Mouse (Mus musculus) lung, embryonic 16.5 days (tissue): ENCODE results near the gene Smox. TPM values are rescaled to one million over a fixed set of nuclear protein-coding genes. Genes with fewer than 3 reads are reported as not detected.

ENCODE experiments used
- ATAC-seq: fragments of 200-750 bp; cut with Nextera tagmentation; 2 replicates; pipeline ENCODE4 v1.8.0; 2017; ENCODE audit warnings: low read depth, mild to moderate bottlenecking, moderate library complexity
- H3K27ac ChIP-seq: fragments of 300-500 bp; sonication (generic); 2 replicates; pipeline ENCODE4 v1.5.1; 2014; ENCODE audit warnings: mild to moderate bottlenecking, control low read depth, low read length
- H3K27me3 ChIP-seq: fragments of 300-500 bp; sonication (generic); 2 replicates; pipeline ENCODE4 v1.6.1; 2014; ENCODE audit warnings: low read depth, low read length, mixed read lengths; ENCODE audit not compliant: control insufficient read depth, insufficient read depth
- H3K36me3 ChIP-seq: fragments of 300-500 bp; sonication (generic); 2 replicates; pipeline ENCODE4 v1.6.1; 2014; ENCODE audit warnings: low read length; ENCODE audit not compliant: control insufficient read depth, insufficient read depth
- H3K4me1 ChIP-seq: fragments of 300-500 bp; sonication (generic); replicated peaks from 2 replicates; pipeline ENCODE4 v1.6.1; 2014; ENCODE audit warnings: low read length, mixed read lengths; ENCODE audit not compliant: control insufficient read depth, insufficient read depth
- H3K4me2 ChIP-seq: fragments of 300-500 bp; sonication (generic); 2 replicates; pipeline ENCODE4 v1.6.1; 2014; ENCODE audit warnings: low read depth, low read length, control low read depth
- H3K4me3 ChIP-seq: fragments of 300-500 bp; sonication (generic); 2 replicates; pipeline ENCODE4 v1.5.1; 2014; ENCODE audit warnings: mild to moderate bottlenecking, low read length, control low read depth
- H3K9ac ChIP-seq: fragments of 300-500 bp; sonication (generic); 2 replicates; pipeline ENCODE4 v1.6.1; 2014; ENCODE audit warnings: low read length, control low read depth
- H3K9me3 ChIP-seq: fragments of 300-500 bp; sonication (generic); 2 replicates; pipeline ENCODE4 v1.6.1; 2016; ENCODE audit warnings: low read length; ENCODE audit not compliant: control insufficient read depth
- WGBS: fragments of 180-500 bp; shearing (Covaris S2); extraction: QIAGEN DNeasy Blood & Tissue Kit; methylation state at CpG from one replicate; pipeline ENCODE4 v1.1.7; 2014; 5-methylcytosine and 5-hydroxymethylcytosine counted together
- polyA plus RNA-seq: library from polyadenylated mRNA; unstranded; fragments of >200 nt; fragmentation: Nextera tagmentation; extraction: Ambion mirVana; gene quantifications from 2 replicates; pipeline ENCODE4 v1.2.1, GENCODE M21; 2015

Gene Smox
- polyA plus RNA-seq, 1 experiment from 2014 or later, result 32.9 TPM

GRCm38 (mm10) chr2:131501886-131502285 is 10.6 kb downstream of the Smox start:
- H3K27ac ChIP-seq, result no peak overlapping the region
- H3K9ac ChIP-seq, result no peak overlapping the region
- no peak overlapping the region for H3K4me3 ChIP-seq
- no peak overlapping the region for H3K4me2 ChIP-seq
- peaks cover 35% of the 10 kb centered on the region for H3K4me1 ChIP-seq
- no peaks in the 10 kb centered on the region for H3K9me3 ChIP-seq
- 37% methylated on average over 5 of the region's 5 CpGs for WGBS
- no peaks in the 10 kb centered on the region for H3K27me3 ChIP-seq
- 0 out of 2 replicates have a peak, but pooled peaks have one; percentile 9 for ATAC-seq
- no peaks in the 10 kb centered on the region for H3K36me3 ChIP-seq

GRCm38 (mm10) chr2:131502561-131502960 is 11.3 kb downstream of the Smox start:
- Histone ChIP-seq H3K27me3 (no peaks in the 10 kb centered on the region), H3K36me3 (no peaks in the 10 kb centered on the region), H3K9ac (no peak overlapping the region), H3K27ac (no peak overlapping the region), H3K4me2 (no peak overlapping the region), H3K4me1 (peaks cover 36% of the 10 kb centered on the region), H3K4me3 (no peak overlapping the region), H3K9me3 (no peaks in the 10 kb centered on the region)
- WGBS, result 54% methylated on average over 5 of the region's 5 CpGs
- no peak for ATAC-seq

- Histone ChIP-seq H3K4me2 (no peak overlapping the region), H3K36me3 (no peaks in the 10 kb centered on the region), H3K27ac (no peak overlapping the region), H3K27me3 (no peaks in the 10 kb centered on the region), H3K4me1 (peaks cover 43% of the 10 kb centered on the region), H3K9ac (no peak overlapping the region), H3K4me3 (no peak overlapping the region), H3K9me3 (no peaks in the 10 kb centered on the region)
- ATAC-seq, result no peak
Observed at GRCm38 (mm10) chr2:131505431-131505830, 14.1 kb downstream of the Smox start.

GRCm38 (mm10) chr2:131506358-131506757 is 15.1 kb downstream of the Smox start:
- 24% methylated on average over 3 of the region's 3 CpGs for WGBS
- H3K4me3 ChIP-seq, result no peak overlapping the region
- peaks cover 34% of the 10 kb centered on the region for H3K4me1 ChIP-seq
- H3K9ac ChIP-seq, result no peak overlapping the region
- H3K9me3 ChIP-seq, result no peaks in the 10 kb centered on the region
- no peak overlapping the region for H3K4me2 ChIP-seq
- H3K36me3 ChIP-seq, result no peaks in the 10 kb centered on the region
- no peaks in the 10 kb centered on the region for H3K27me3 ChIP-seq
- ATAC-seq, result peak; percentile 43; the same call in 1 of the 2 replicates
- H3K27ac ChIP-seq, result peak overlapping the region; percentile 55

- Histone ChIP-seq H3K4me2 (no peak overlapping the region), H3K4me3 (no peak overlapping the region), H3K36me3 (no peaks in the 10 kb centered on the region), H3K27me3 (no peaks in the 10 kb centered on the region), H3K9me3 (no peaks in the 10 kb centered on the region), H3K4me1 (peaks cover 28% of the 10 kb centered on the region), H3K9ac (no peak overlapping the region), H3K27ac (no peak overlapping the region)
- WGBS, result 30% methylated on average over 2 of the region's 2 CpGs
- no peak for ATAC-seq
Observed at GRCm38 (mm10) chr2:131508501-131508900, 17.2 kb downstream of the Smox start.

- Histone ChIP-seq H3K4me3 (peak overlapping the region; percentile 37), H3K36me3 (no peaks in the 10 kb centered on the region), H3K4me2 (peak overlapping the region; percentile 61), H3K9ac (peak overlapping the region; percentile 55), H3K27ac (peak overlapping the region; percentile 65), H3K4me1 (peaks cover 31% of the 10 kb centered on the region), H3K27me3 (no peaks in the 10 kb centered on the region), H3K9me3 (no peaks in the 10 kb centered on the region)
- 12% methylated on average over 17 of the region's 17 CpGs for WGBS
- peak; percentile 74 for ATAC-seq
Observed at GRCm38 (mm10) chr2:131509671-131510313, 18.5 kb downstream of the Smox start.

GRCm38 (mm10) chr2:131510531-131510930 is 19.2 kb downstream of the Smox start:
- H3K27ac ChIP-seq, result no peak overlapping the region
- ATAC-seq, result no peak
- H3K4me2 ChIP-seq, result no peak overlapping the region
- H3K4me1 ChIP-seq, result peaks cover 28% of the 10 kb centered on the region
- H3K9ac ChIP-seq, result no peak overlapping the region
- H3K36me3 ChIP-seq, result no peaks in the 10 kb centered on the region
- WGBS, result 53% methylated on average over 5 of the region's 5 CpGs
- no peak overlapping the region for H3K4me3 ChIP-seq
- H3K9me3 ChIP-seq, result no peaks in the 10 kb centered on the region
- no peaks in the 10 kb centered on the region for H3K27me3 ChIP-seq

- no peak overlapping the region for H3K27ac ChIP-seq
- H3K4me2 ChIP-seq, result no peak overlapping the region
- peak; percentile 4; the same call in 1 of the 2 replicates for ATAC-seq
- no peaks in the 10 kb centered on the region for H3K9me3 ChIP-seq
- H3K36me3 ChIP-seq, result no peaks in the 10 kb centered on the region
- H3K4me3 ChIP-seq, result no peak overlapping the region
- no peaks in the 10 kb centered on the region for H3K27me3 ChIP-seq
- H3K9ac ChIP-seq, result no peak overlapping the region
- 29% methylated on average over 2 of the region's 2 CpGs for WGBS
- H3K4me1 ChIP-seq, result peaks cover 12% of the 10 kb centered on the region
Observed at GRCm38 (mm10) chr2:131513477-131513876, 22.2 kb downstream of the Smox start.

GRCm38 (mm10) chr2:131514055-131514621 is 22.8 kb downstream of the Smox start:
- Histone ChIP-seq H3K36me3 (no peaks in the 10 kb centered on the region), H3K9ac (no peak overlapping the region), H3K27ac (no peak overlapping the region), H3K27me3 (no peaks in the 10 kb centered on the region), H3K4me3 (no peak overlapping the region), H3K4me1 (peaks cover 6% of the 10 kb centered on the region; the same call in 1 of the 2 replicates), H3K4me2 (no peak overlapping the region), H3K9me3 (no peaks in the 10 kb centered on the region)
- 85% methylated on average over 4 of the region's 4 CpGs for WGBS
- no peak for ATAC-seq
